Mouse (Mus musculus): ENCODE data around the gene Taf1b. TPM values are rescaled to one million over a fixed set of nuclear protein-coding genes. Genes with fewer than 3 reads are reported as not detected.
"Not testable (repeated sequence)": the region's sequence is repeated elsewhere in the genome, so short reads cannot be mapped to it uniquely, and the experiment has no call there.

The Taf1b gene
- total RNA-seq (2021), result 10 to 100 TPM in 1 of 2 experiments, 1 to 10 TPM in 1; 9.8 to 10.8 TPM
- 6.4 and 9.8 TPM in 2 replicates for polyA plus RNA-seq (2012; rRNA removed)
- long read RNA-seq, transcript Taf1b-201 (15 exons, 2,209 nt), result major isoform, 9 of 12 reads
- long read RNA-seq, partial matches to known transcripts, result 0 of 12 reads
- long read RNA-seq, other reads (novel, unspliced or antisense), result 3 of 12 reads

DNA sequence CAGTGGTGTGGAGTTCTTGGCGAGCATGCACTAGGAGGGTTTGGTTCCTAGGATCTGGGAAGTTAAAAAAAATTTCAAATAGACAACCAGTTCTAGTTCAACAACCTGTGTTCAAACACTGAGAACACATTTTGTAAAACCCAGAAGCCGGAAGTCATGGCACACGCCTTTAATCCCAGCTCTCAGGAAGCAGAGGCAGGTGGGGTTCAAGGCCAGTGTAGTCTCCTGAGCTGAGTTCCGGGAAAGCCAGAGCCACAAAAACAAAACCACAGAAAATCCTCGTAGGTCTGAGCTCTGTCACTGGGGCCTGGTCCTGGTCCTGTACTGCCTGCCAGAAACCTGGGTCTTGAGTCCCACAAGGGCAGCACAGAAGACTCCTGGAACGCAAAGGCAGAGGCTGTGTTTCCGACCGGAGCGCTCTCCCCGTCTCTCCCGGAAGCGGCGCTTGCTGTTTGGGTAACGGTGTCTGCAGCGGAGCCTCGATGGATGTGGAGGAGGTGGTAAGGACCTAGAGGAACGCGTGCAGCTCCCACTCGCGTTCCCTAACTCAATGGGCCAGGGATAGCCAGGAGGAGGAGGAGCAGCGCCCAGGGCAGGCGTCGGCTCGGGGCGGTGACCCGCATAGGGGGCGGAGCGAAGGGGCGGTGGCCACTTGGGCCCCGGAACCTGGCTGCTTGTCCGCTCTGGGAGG lies at the start of gene Taf1b:
Taf1b (plus strand) TSS at position 210 of the 691 bp plus-strand sequence.
- Histone ChIP-seq H3K4me3 (peak within 1 kb of the TSS; percentile 73), H3K79me2 (replicated peaks; ENCODE audit: control insufficient read depth, insufficient read depth, low read length) (no peaks in the 10 kb centered on the region), H3K36me3 (ENCODE audit: control insufficient read depth, insufficient read depth, low read length) (no peaks in the 10 kb centered on the region), H3K27ac (peak within 1 kb of the TSS; percentile 81), H3K9ac (ENCODE audit: low read depth, low read length) (peak within 1 kb of the TSS; percentile 89), H3K27me3 (ENCODE audit: control insufficient read depth, insufficient read depth, low read length) (no peaks in the 10 kb centered on the region), H3K4me1 (ENCODE audit: control insufficient read depth, insufficient read depth, low read length) (no peaks in the 10 kb centered on the region; the same call in 1 of the 2 replicates)
- intact Hi-C loops (cut with DNase I), result loop anchor here (5.0 kb wide), 1 partner anchor 74 kb away; the partner anchor contains the start of gene Grhl1
- DNase-seq, result peak; percentile 89
- TF ChIP-seq POLR2A (IDR thresholded peaks at IDR 0.05; ENCODE audit: insufficient read depth, low read depth, low read length), result peak; percentile 78
- 0 out of 2 replicates have a peak, but pooled peaks have one; percentile 18 for TF ChIP-seq EP300 (IDR thresholded peaks at IDR 0.05; ENCODE audit: insufficient read depth, low read depth, low read length)
- no peak for TF ChIP-seq CTCF (IDR thresholded peaks at IDR 0.05)
- 5% methylated on average over 31 of the region's 31 CpGs for WGBS

GRCm38 (mm10) chr12:24460406-24460805 lies 37.8 kb upstream of the Taf1b start:
- Histone ChIP-seq H3K27ac (no peak overlapping the region), H3K36me3 (ENCODE audit: control insufficient read depth, insufficient read depth, low read length) (no peaks in the 10 kb centered on the region), H3K4me3 (no peak overlapping the region), H3K79me2 (replicated peaks; ENCODE audit: control insufficient read depth, insufficient read depth, low read length) (no peaks in the 10 kb centered on the region), H3K4me1 (ENCODE audit: control insufficient read depth, insufficient read depth, low read length) (no peaks in the 10 kb centered on the region), H3K27me3 (ENCODE audit: control insufficient read depth, insufficient read depth, low read length) (no peaks in the 10 kb centered on the region), H3K9ac (ENCODE audit: low read depth, low read length) (no peak overlapping the region)
- intact Hi-C loops (cut with DNase I), result no loop called here
- TF ChIP-seq POLR2A (IDR thresholded peaks at IDR 0.05; ENCODE audit: insufficient read depth, low read depth, low read length), result no peak
- TF ChIP-seq CTCF (IDR thresholded peaks at IDR 0.05), result no peak
- no peak for TF ChIP-seq EP300 (IDR thresholded peaks at IDR 0.05; ENCODE audit: insufficient read depth, low read depth, low read length)
- DNase-seq, result no peak
- 75% methylated on average over 10 of the region's 10 CpGs for WGBS

GRCm38 (mm10) chr12:24462121-24462520 lies 36.0 kb upstream of the Taf1b start:
- H3K36me3 ChIP-seq (ENCODE audit: control insufficient read depth, insufficient read depth, low read length); H3K9ac ChIP-seq (ENCODE audit: low read depth, low read length); H3K4me3 ChIP-seq; H3K79me2 ChIP-seq (replicated peaks; ENCODE audit: control insufficient read depth, insufficient read depth, low read length); H3K27ac ChIP-seq; H3K4me1 ChIP-seq (ENCODE audit: control insufficient read depth, insufficient read depth, low read length); H3K27me3 ChIP-seq (ENCODE audit: control insufficient read depth, insufficient read depth, low read length); intact Hi-C loops (cut with DNase I): not testable (repeated sequence)
- DNase-seq, result peak in 1 of 2 experiments; percentile 28
- TF ChIP-seq CTCF (IDR thresholded peaks at IDR 0.05), result peak; percentile 76
- 33% methylated on average over 4 of the region's 4 CpGs for WGBS

DNA sequence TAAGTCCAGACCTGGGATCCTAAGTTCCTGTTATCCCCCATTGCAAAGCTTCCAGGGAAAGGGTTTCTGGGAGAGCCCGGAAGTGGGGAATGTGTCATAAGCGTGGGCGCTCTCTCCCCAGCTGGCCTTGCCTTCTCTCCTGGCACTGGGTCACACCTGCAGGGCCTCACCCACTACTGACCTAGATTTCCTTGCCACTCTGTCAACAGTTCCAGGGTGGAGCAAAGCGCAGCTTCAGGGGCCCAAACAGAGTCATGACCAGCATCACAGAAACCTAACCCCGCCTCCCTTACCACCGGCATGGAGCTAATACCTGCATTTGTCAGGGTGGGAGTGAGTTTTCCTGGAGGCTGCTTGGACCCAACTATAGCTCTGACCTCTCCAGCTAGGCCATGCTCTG lies 34.7 kb upstream of the Taf1b start:
- H3K79me2 ChIP-seq (replicated peaks; ENCODE audit: control insufficient read depth, insufficient read depth, low read length); H3K27ac ChIP-seq; H3K4me3 ChIP-seq; H3K9ac ChIP-seq (ENCODE audit: low read depth, low read length); H3K36me3 ChIP-seq (ENCODE audit: control insufficient read depth, insufficient read depth, low read length); H3K27me3 ChIP-seq (ENCODE audit: control insufficient read depth, insufficient read depth, low read length); H3K4me1 ChIP-seq (ENCODE audit: control insufficient read depth, insufficient read depth, low read length); intact Hi-C loops (cut with DNase I); DNase-seq: not testable (repeated sequence)
- WGBS, result 84% methylated on average over 6 of the region's 6 CpGs

GRCm38 (mm10) chr12:24468966-24469365 lies 29.2 kb upstream of the Taf1b start:
- 68% methylated on average over 2 of the region's 2 CpGs for WGBS

DNA sequence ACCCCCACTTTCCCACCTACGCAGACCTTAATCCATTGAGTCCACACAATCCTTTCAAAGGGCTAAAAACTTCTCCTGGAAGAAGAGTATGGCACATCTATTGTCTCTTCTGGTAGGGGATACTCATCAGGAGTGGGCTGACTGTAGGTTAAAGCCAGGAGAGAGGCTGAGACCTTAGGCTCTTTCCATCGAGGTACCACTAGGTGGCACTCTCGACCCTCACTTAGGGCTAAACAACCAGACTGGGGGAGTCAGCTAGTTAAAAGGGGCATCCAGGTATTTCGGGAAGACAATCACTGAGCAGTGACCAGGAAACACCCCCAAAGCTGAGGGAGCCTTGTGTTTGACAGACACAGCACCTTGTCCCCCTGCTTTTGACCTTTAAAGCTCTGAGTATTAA lies 27.2 kb upstream of the Taf1b start:
- TF ChIP-seq CTCF (IDR thresholded peaks at IDR 0.05) (peak; percentile 93), EP300 (IDR thresholded peaks at IDR 0.05; ENCODE audit: insufficient read depth, low read depth, low read length) (0 out of 2 replicates have a peak, but pooled peaks have one; percentile 73), POLR2A (IDR thresholded peaks at IDR 0.05; ENCODE audit: insufficient read depth, low read depth, low read length) (no peak)
- DNase-seq, result peak; percentile 47 to 67
- H3K27me3 ChIP-seq (ENCODE audit: control insufficient read depth, insufficient read depth, low read length), result no peaks in the 10 kb centered on the region
- 11% methylated on average over 4 of the region's 4 CpGs for WGBS
- no peak overlapping the region for H3K27ac ChIP-seq
- intact Hi-C loops (cut with DNase I), result loop anchor here (2.0 kb wide), 2 partner anchors 130 to 226 kb away; no protein-coding TSS in a partner anchor
- no peak overlapping the region for H3K4me3 ChIP-seq
- H3K36me3 ChIP-seq (ENCODE audit: control insufficient read depth, insufficient read depth, low read length), result no peaks in the 10 kb centered on the region
- H3K4me1 ChIP-seq (ENCODE audit: control insufficient read depth, insufficient read depth, low read length), result no peaks in the 10 kb centered on the region
- no peak overlapping the region for H3K9ac ChIP-seq (ENCODE audit: low read depth, low read length)
- no peaks in the 10 kb centered on the region for H3K79me2 ChIP-seq (replicated peaks; ENCODE audit: control insufficient read depth, insufficient read depth, low read length)

More at GRCm38 (mm10) chr12:24468966-24469365, 29.2 kb upstream of the Taf1b start:
- H3K9ac ChIP-seq (ENCODE audit: low read depth, low read length), result no peak overlapping the region
- intact Hi-C loops (cut with DNase I), result no loop called here
- H3K27me3 ChIP-seq (ENCODE audit: control insufficient read depth, insufficient read depth, low read length), result no peaks in the 10 kb centered on the region
- H3K4me3 ChIP-seq, result no peak overlapping the region
- no peak overlapping the region for H3K27ac ChIP-seq
- no peaks in the 10 kb centered on the region for H3K4me1 ChIP-seq (ENCODE audit: control insufficient read depth, insufficient read depth, low read length)
- no peak for DNase-seq
- H3K36me3 ChIP-seq (ENCODE audit: control insufficient read depth, insufficient read depth, low read length), result no peaks in the 10 kb centered on the region
- TF ChIP-seq CTCF (IDR thresholded peaks at IDR 0.05), result no peak
- no peak for TF ChIP-seq EP300 (IDR thresholded peaks at IDR 0.05; ENCODE audit: insufficient read depth, low read depth, low read length)
- TF ChIP-seq POLR2A (IDR thresholded peaks at IDR 0.05; ENCODE audit: insufficient read depth, low read depth, low read length), result no peak
- no peaks in the 10 kb centered on the region for H3K79me2 ChIP-seq (replicated peaks; ENCODE audit: control insufficient read depth, insufficient read depth, low read length)
